Mouse (Mus musculus) limb, embryonic 11.5 days (tissue): ENCODE measurements around the gene Hist1h2ai. TPM values are rescaled to one million over a fixed set of nuclear protein-coding genes. Genes with fewer than 3 reads are reported as not detected.
"Not testable (repeated sequence)": the region's sequence is repeated elsewhere in the genome, so short reads cannot be mapped to it uniquely, and the experiment has no call there.

Experiments used
- ATAC-seq: fragments of 200-750 bp; cut with Nextera tagmentation; 2 replicates; pipeline ENCODE4 v1.8.0; 2017; ENCODE audit warnings: low read depth; ENCODE audit not compliant: insufficient number of reproducible peaks, low FRiP score, low TSS enrichment
- DNase-seq: peaks from one replicate; pipeline ENCODE4 v3.0.0-alpha.2; 2015; ENCODE audit warnings: low spot score
- H3K27ac ChIP-seq: fragments of 300-500 bp; sonication (generic); replicated peaks from 2 replicates; pipeline ENCODE4 v1.5.1; 2014; ENCODE audit warnings: low read depth, mild to moderate bottlenecking, low read length
- H3K27me3 ChIP-seq: fragments of 300-500 bp; sonication (generic); 2 replicates; pipeline ENCODE4 v1.6.1; 2014; ENCODE audit warnings: mild to moderate bottlenecking, low read length, mixed read lengths; ENCODE audit not compliant: control insufficient read depth, insufficient read depth
- H3K36me3 ChIP-seq: fragments of 300-500 bp; sonication (generic); 2 replicates; pipeline ENCODE4 v1.6.1; 2014; ENCODE audit warnings: mild to moderate bottlenecking, low read length, moderate library complexity, mixed read lengths; ENCODE audit not compliant: control insufficient read depth, insufficient read depth
- H3K4me1 ChIP-seq: fragments of 300-500 bp; sonication (generic); 2 replicates; pipeline ENCODE4 v1.6.1; 2014; ENCODE audit warnings: low read length, mixed read lengths; ENCODE audit not compliant: control insufficient read depth, insufficient read depth
- H3K4me2 ChIP-seq: fragments of 300-500 bp; sonication (generic); 2 replicates; pipeline ENCODE4 v1.6.1; 2014; ENCODE audit warnings: low read depth, mild to moderate bottlenecking, moderate library complexity; ENCODE audit not compliant: severe bottlenecking
- H3K4me3 ChIP-seq: fragments of 300-500 bp; sonication (generic); 2 replicates; pipeline ENCODE4 v1.5.1; 2014; ENCODE audit warnings: low read depth, low read length
- H3K9ac ChIP-seq: fragments of 300-500 bp; sonication (generic); 2 replicates; pipeline ENCODE4 v1.6.1; 2014; ENCODE audit warnings: mild to moderate bottlenecking, low read length
- H3K9me3 ChIP-seq: fragments of 300-500 bp; sonication (generic); 2 replicates; pipeline ENCODE4 v1.6.1; 2016; ENCODE audit warnings: low read length; ENCODE audit not compliant: control insufficient read depth
- WGBS: fragments of 180-500 bp; shearing (Covaris S2); extraction: QIAGEN DNeasy Blood & Tissue Kit; methylation state at CpG from one replicate; pipeline ENCODE4 v1.1.7; 2014; 5-methylcytosine and 5-hydroxymethylcytosine counted together
- microRNA-seq: library from miRNA; unstranded; fragments of <30 nt; microRNA quantifications from one replicate; pipeline ENCODE4, GENCODE M21; 2016
- polyA plus RNA-seq: library from polyadenylated mRNA; unstranded; fragments of >200 nt; fragmentation: Nextera tagmentation; extraction: Ambion mirVana; gene quantifications from 2 replicates; pipeline ENCODE4 v1.2.1, GENCODE M21; 2014

Hist1h2ai gene
- polyA plus RNA-seq, 1 experiment from 2014 or later: 20.4 TPM

DNA sequence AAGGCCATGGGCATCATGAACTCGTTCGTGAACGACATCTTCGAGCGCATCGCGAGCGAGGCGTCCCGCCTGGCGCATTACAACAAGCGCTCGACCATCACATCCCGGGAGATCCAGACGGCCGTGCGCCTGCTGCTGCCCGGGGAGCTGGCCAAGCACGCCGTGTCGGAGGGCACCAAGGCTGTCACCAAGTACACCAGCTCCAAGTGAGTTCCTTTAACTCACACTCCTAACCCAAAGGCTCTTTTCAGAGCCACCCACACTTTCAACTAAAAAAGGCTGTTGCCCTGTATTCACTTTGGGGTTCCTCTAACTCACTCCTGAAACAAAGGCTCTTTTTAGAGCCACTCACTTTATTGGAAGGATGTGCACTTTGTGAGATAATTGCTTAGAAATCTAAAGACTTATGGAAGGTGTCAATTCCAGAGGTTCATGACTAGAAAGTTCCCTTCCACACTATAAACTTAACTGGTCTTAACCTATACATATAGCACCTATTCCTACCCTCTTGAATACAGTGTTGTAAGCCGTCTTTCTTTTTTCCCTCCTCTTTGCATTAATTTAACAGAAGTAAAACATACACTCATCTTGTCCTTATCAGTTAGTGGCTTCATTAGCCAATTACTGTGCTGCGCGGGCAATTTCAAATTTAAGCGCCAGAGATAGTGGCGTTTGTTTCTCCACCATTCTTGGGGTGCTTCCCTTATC is 38.2 kb downstream of the Hist1h2ai start:
- Histone ChIP-seq H3K27ac (peak overlapping the region; percentile 83), H3K9ac (peak overlapping the region; percentile 59), H3K4me3 (peak overlapping the region; percentile 35), H3K4me2 (peak overlapping the region; percentile 52)
- H3K4me1 ChIP-seq, H3K9me3 ChIP-seq, H3K27me3 ChIP-seq, ATAC-seq, H3K36me3 ChIP-seq: not testable (repeated sequence)
- DNase-seq: peak; percentile 53
- WGBS: under 1% methylated on average over 19 of the region's 26 CpGs

DNA sequence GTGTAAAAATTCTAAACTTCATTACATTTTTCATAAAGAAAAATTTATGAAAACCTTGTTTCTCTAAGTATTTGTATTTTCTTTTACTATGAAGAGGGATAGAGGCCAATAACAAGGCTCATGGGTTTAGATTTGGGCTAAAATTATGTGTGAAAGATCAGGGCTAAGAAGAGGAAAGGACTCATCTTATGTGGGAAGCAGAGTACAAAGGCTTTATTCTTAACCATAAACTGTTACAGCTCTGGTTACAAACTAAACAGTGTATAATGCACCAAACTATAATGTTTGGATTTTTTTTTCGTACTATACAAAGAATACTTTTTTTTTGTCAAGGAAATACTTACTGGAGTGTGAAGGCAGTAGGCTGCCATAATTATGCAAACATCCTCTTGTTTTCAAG is 39.5 kb downstream of the Hist1h2ai start:
- Histone ChIP-seq H3K36me3 (no peaks in the 10 kb centered on the region; the same call in 1 of the 2 replicates), H3K4me2 (no peak overlapping the region), H3K4me3 (no peak overlapping the region), H3K27ac (no peak overlapping the region), H3K9me3 (no peaks in the 10 kb centered on the region), H3K27me3 (no peaks in the 10 kb centered on the region), H3K9ac (no peak overlapping the region), H3K4me1 (no peaks in the 10 kb centered on the region)
- 83% methylated on average over 1 of the region's 1 CpGs for WGBS
- DNase-seq: no peak
- ATAC-seq: no peak

Small RNA genes lying within 50 kb of the gene (microRNA-seq; reads per million reads assigned to microRNA genes)
- gene Gm44357 (not detected), gene Gm44367 (not detected), gene Gm44454 (not detected)

Other genes with a start within 250 kb of the Hist1h2ai start
- 2.5 and 2.8 TPM in 2 replicates for gene Nkapl, start 247.9 kb upstream of the Hist1h2ai start, polyA plus RNA-seq
- 2.5 and 2.9 TPM in 2 replicates for gene Zkscan4, start 237.5 kb upstream of the Hist1h2ai start, polyA plus RNA-seq
- gene Gm10065, start 237.0 kb upstream of the Hist1h2ai start, polyA plus RNA-seq: 0.67 TPM in 1 of 2 replicates, not detected in the other
- 0.24 and 0.35 TPM in 2 replicates for gene AK157302, start 221.2 kb upstream of the Hist1h2ai start, polyA plus RNA-seq
- 2.5 and 4.0 TPM in 2 replicates for gene Gm11273, start 215.0 kb upstream of the Hist1h2ai start, polyA plus RNA-seq
- 9.6 and 13.1 TPM in 2 replicates for gene Zkscan8, start 185.3 kb upstream of the Hist1h2ai start, polyA plus RNA-seq
- gene Olfr1366, start 173.6 kb upstream of the Hist1h2ai start, polyA plus RNA-seq: 0.09 and 0.21 TPM in 2 replicates
- 0.05 TPM in 1 of 2 replicates, not detected in the other for gene Olfr1535, start 156.5 kb upstream of the Hist1h2ai start, polyA plus RNA-seq
- not detected in 2 replicates for gene Olfr1364, start 134.7 kb upstream of the Hist1h2ai start, polyA plus RNA-seq
- gene Olfr1362, start 102.4 kb upstream of the Hist1h2ai start, polyA plus RNA-seq: not detected in 2 replicates
- not detected in 2 replicates for gene Olfr11, start 73.9 kb upstream of the Hist1h2ai start, polyA plus RNA-seq
- not detected in 2 replicates for gene Olfr1361, start 53.0 kb upstream of the Hist1h2ai start, polyA plus RNA-seq
- not detected in 2 replicates for gene Olfr1360, start 39.0 kb upstream of the Hist1h2ai start, polyA plus RNA-seq
- not detected in 2 replicates for gene Olfr1359, start 18.3 kb upstream of the Hist1h2ai start, polyA plus RNA-seq
- gene Hist1h2bl, start 279 bp upstream of the Hist1h2ai start, polyA plus RNA-seq: 2.2 and 2.9 TPM in 2 replicates
- 13.2 and 15.5 TPM in 2 replicates for gene Hist1h3h, start 1.2 kb downstream of the Hist1h2ai start, polyA plus RNA-seq
- gene Hist1h2bm, start 5.6 kb downstream of the Hist1h2ai start, polyA plus RNA-seq: 7.6 and 9.2 TPM in 2 replicates
- gene Hist1h4j, start 18.6 kb downstream of the Hist1h2ai start, polyA plus RNA-seq: 1.1 and 1.7 TPM in 2 replicates
- gene Hist1h4k, start 34.1 kb downstream of the Hist1h2ai start, polyA plus RNA-seq: 3.4 and 7.1 TPM in 2 replicates
- gene Hist1h2ak, start 37.4 kb downstream of the Hist1h2ai start, polyA plus RNA-seq: 6.1 and 9.4 TPM in 2 replicates
- gene Hist1h2bn, start 37.7 kb downstream of the Hist1h2ai start, polyA plus RNA-seq: 1.8 and 2.6 TPM in 2 replicates
- gene Hist1h1b, start 64.2 kb downstream of the Hist1h2ai start, polyA plus RNA-seq: 20.0 and 21.2 TPM in 2 replicates
- gene Hist1h3i, start 66.9 kb downstream of the Hist1h2ai start, polyA plus RNA-seq: 294 and 298 TPM in 2 replicates
- gene Hist1h2an, start 70.8 kb downstream of the Hist1h2ai start, polyA plus RNA-seq: 7.5 and 10.7 TPM in 2 replicates
- gene Hist1h2bp, start 71.0 kb downstream of the Hist1h2ai start, polyA plus RNA-seq: 1.7 and 4.9 TPM in 2 replicates
- 21.3 and 25.2 TPM in 2 replicates for gene Hist1h2bq, start 93.8 kb downstream of the Hist1h2ai start, polyA plus RNA-seq
- 2.5 and 3.6 TPM in 2 replicates for gene Hist1h2ao, start 94.0 kb downstream of the Hist1h2ai start, polyA plus RNA-seq
- gene Hist1h4m, start 95.3 kb downstream of the Hist1h2ai start, polyA plus RNA-seq: not detected in 2 replicates
- gene Hist1h4n, start 115.8 kb downstream of the Hist1h2ai start, polyA plus RNA-seq: 11.8 and 15.0 TPM in 2 replicates
- 6,460 and 6,662 TPM in 2 replicates for gene Hist1h2ap, start 117.1 kb downstream of the Hist1h2ai start, polyA plus RNA-seq
- gene Hist1h2br, start 117.3 kb downstream of the Hist1h2ai start, polyA plus RNA-seq: 21.5 and 24.2 TPM in 2 replicates
- gene Zfp184, start 228.7 kb downstream of the Hist1h2ai start, polyA plus RNA-seq: 26.9 and 28.8 TPM in 2 replicates